Mouse (Mus musculus) C2C12 (cell line): ENCODE data around the gene Fry. TPM values are rescaled to one million over a fixed set of nuclear protein-coding genes. Genes with fewer than 3 reads are reported as not detected.

Experiments
- H3K27me3 ChIP-seq: one replicate; pipeline ENCODE4 v1.6.1; 2011; ENCODE audit not compliant: control insufficient read depth, insufficient read depth, insufficient read length
- H3K36me3 ChIP-seq: one replicate; pipeline ENCODE4 v1.6.1; 2011; ENCODE audit not compliant: control insufficient read depth, insufficient read depth
- H3K4me3 ChIP-seq: one replicate; pipeline ENCODE4 v1.5.1; 2011; ENCODE audit warnings: mild to moderate bottlenecking, control low read depth; ENCODE audit not compliant: poor library complexity, insufficient read depth, severe bottlenecking
- H3K79me2 ChIP-seq: one replicate; pipeline ENCODE4 v1.6.1; 2011; ENCODE audit not compliant: control insufficient read depth, insufficient read depth
- H3K79me3 ChIP-seq: one replicate; pipeline ENCODE4 v1.6.1; 2011; ENCODE audit warnings: low read depth, control low read depth
- H3ac ChIP-seq: one replicate; pipeline ENCODE3; 2011; ENCODE audit warnings: low read depth; ENCODE audit not compliant: control insufficient read depth, insufficient read length
- CEBPB ChIP-seq: IDR thresholded peaks from one replicate; pipeline ENCODE4 v1.6.1; 2011; ENCODE audit warnings: low read depth, mild to moderate bottlenecking, control low read depth, moderate library complexity
- CTCF ChIP-seq: IDR thresholded peaks from one replicate; pipeline ENCODE4 v1.5.1; 2011; ENCODE audit not compliant: control insufficient read depth, insufficient read depth, insufficient read length
- FOSL1 ChIP-seq: IDR thresholded peaks from one replicate; pipeline ENCODE4 v1.8.0; 2011; ENCODE audit warnings: mild to moderate bottlenecking, low read length; ENCODE audit not compliant: poor library complexity, insufficient read depth, severe bottlenecking
- MAX ChIP-seq: IDR thresholded peaks from one replicate; pipeline ENCODE4 v1.6.1; 2011; ENCODE audit warnings: mild to moderate bottlenecking, control low read depth
- MYOD1 ChIP-seq: IDR thresholded peaks from one replicate; pipeline ENCODE4 v1.6.1; 2011; ENCODE audit warnings: low read depth; ENCODE audit not compliant: control insufficient read depth, insufficient read length
- MYOG ChIP-seq: IDR thresholded peaks from one replicate; pipeline ENCODE4 v1.6.1; 2011; ENCODE audit not compliant: control insufficient read depth, insufficient read length; ENCODE audit errors: extremely low read depth
- USF1 ChIP-seq: IDR thresholded peaks from one replicate; pipeline ENCODE4 v1.6.1; 2011; ENCODE audit warnings: low read depth, mild to moderate bottlenecking, control low read depth, moderate library complexity
- polyA plus RNA-seq: library from polyadenylated mRNA; unstranded; fragments of >200 nt; fragmentation: generic; extraction: Trizol; gene quantifications from one replicate; pipeline ENCODE4 v1.2.1, GENCODE M21; 2012; ENCODE audit warnings: missing spikeins

Gene Fry
- polyA plus RNA-seq, 1 experiment = 0.25 TPM

GRCm38 (mm10) chr5:150351191-150351590, 232.7 kb downstream of the Fry start:
- no peaks in the 10 kb centered on the region for H3K79me2 ChIP-seq
- no peaks in the 10 kb centered on the region for H3K27me3 ChIP-seq
- no peaks in the 10 kb centered on the region for H3K79me3 ChIP-seq
- no peak overlapping the region for H3ac ChIP-seq
- H3K4me3 ChIP-seq = no peak overlapping the region
- no peaks in the 10 kb centered on the region for H3K36me3 ChIP-seq
- TF ChIP-seq USF1 (no peak), MYOD1 (no peak), CTCF (no peak), MYOG (no peak), CEBPB (no peak), MAX (no peak), FOSL1 (no peak)

- H3K36me3 ChIP-seq = no peaks in the 10 kb centered on the region
- H3K27me3 ChIP-seq = no peaks in the 10 kb centered on the region
- no peaks in the 10 kb centered on the region for H3K79me3 ChIP-seq
- no peak overlapping the region for H3K4me3 ChIP-seq
- TF ChIP-seq MAX (no peak), CEBPB (no peak), MYOG (no peak), USF1 (no peak), MYOD1 (no peak), CTCF (no peak), FOSL1 (no peak)
- no peak overlapping the region for H3ac ChIP-seq
- H3K79me2 ChIP-seq = no peaks in the 10 kb centered on the region
These were observed 240.2 kb downstream of the Fry start for GRCm38 (mm10) chr5:150358671-150359070.

GRCm38 (mm10) chr5:150362241-150362640, 243.8 kb downstream of the Fry start:
- no peaks in the 10 kb centered on the region for H3K27me3 ChIP-seq
- no peaks in the 10 kb centered on the region for H3K36me3 ChIP-seq
- TF ChIP-seq MAX = no peak
- no peak for TF ChIP-seq FOSL1
- no peak for TF ChIP-seq USF1
- TF ChIP-seq MYOD1 = no peak
- no peak for TF ChIP-seq CEBPB
- no peak for TF ChIP-seq CTCF
- no peaks in the 10 kb centered on the region for H3K79me3 ChIP-seq
- no peaks in the 10 kb centered on the region for H3K79me2 ChIP-seq
- no peak overlapping the region for H3ac ChIP-seq
- no peak overlapping the region for H3K4me3 ChIP-seq

GRCm38 (mm10) chr5:150364621-150365020, 246.2 kb downstream of the Fry start:
- H3K36me3 ChIP-seq = no peaks in the 10 kb centered on the region
- H3K79me2 ChIP-seq = no peaks in the 10 kb centered on the region
- no peaks in the 10 kb centered on the region for H3K79me3 ChIP-seq
- TF ChIP-seq CEBPB = no peak
- H3K4me3 ChIP-seq = no peak overlapping the region
- no peak overlapping the region for H3ac ChIP-seq
- H3K27me3 ChIP-seq = no peaks in the 10 kb centered on the region

DNA sequence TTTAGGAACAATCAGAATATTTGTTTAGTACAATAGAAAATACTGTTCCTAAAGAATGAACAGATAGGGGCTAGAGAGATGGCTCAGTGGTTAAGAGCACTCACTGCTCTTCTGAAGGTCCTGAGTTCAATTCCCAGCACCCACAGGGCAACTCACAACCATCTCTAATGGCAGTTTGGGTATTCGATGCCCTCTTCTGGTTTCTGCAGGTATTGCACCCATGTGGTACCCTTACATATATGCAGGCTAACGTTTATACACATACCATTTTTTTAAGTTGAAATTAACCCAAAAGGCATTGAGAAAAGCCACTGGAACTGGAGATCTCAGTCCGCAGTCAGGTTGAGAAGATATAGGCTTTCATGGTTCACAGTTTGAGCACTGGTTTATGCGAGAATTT, 248.6 kb downstream of the Fry start:
- no peak overlapping the region for H3ac ChIP-seq
- no peaks in the 10 kb centered on the region for H3K79me2 ChIP-seq
- no peaks in the 10 kb centered on the region for H3K27me3 ChIP-seq
- no peaks in the 10 kb centered on the region for H3K36me3 ChIP-seq
- no peaks in the 10 kb centered on the region for H3K79me3 ChIP-seq
- no peak overlapping the region for H3K4me3 ChIP-seq
- TF ChIP-seq CEBPB = no peak

- no peak overlapping the region for H3ac ChIP-seq
- H3K27me3 ChIP-seq = no peaks in the 10 kb centered on the region
- H3K4me3 ChIP-seq = no peak overlapping the region
- TF ChIP-seq MAX = no peak
- no peak for TF ChIP-seq USF1
- TF ChIP-seq FOSL1 = no peak
- TF ChIP-seq MYOD1 = no peak
- TF ChIP-seq CEBPB = no peak
- no peak for TF ChIP-seq CTCF
- TF ChIP-seq MYOG = no peak
- no peaks in the 10 kb centered on the region for H3K36me3 ChIP-seq
- H3K79me3 ChIP-seq = no peaks in the 10 kb centered on the region
- H3K79me2 ChIP-seq = no peaks in the 10 kb centered on the region
These were observed 251.8 kb downstream of the Fry start for GRCm38 (mm10) chr5:150370291-150370690.

GRCm38 (mm10) chr5:150370895-150371294, 252.4 kb downstream of the Fry start:
- Histone ChIP-seq H3K36me3 (no peaks in the 10 kb centered on the region), H3ac (no peak overlapping the region), H3K79me3 (no peaks in the 10 kb centered on the region), H3K79me2 (no peaks in the 10 kb centered on the region), H3K27me3 (no peaks in the 10 kb centered on the region), H3K4me3 (no peak overlapping the region)
- no peak for TF ChIP-seq CEBPB
- TF ChIP-seq MYOD1 = no peak
- TF ChIP-seq MYOG = no peak
- no peak for TF ChIP-seq CTCF
